Mouse (Mus musculus): ENCODE data around the gene Fndc8. TPM values are rescaled to one million over a fixed set of nuclear protein-coding genes. Genes with fewer than 3 reads are reported as not detected.

Fndc8 gene
- not detected for total RNA-seq (2021)

DNA sequence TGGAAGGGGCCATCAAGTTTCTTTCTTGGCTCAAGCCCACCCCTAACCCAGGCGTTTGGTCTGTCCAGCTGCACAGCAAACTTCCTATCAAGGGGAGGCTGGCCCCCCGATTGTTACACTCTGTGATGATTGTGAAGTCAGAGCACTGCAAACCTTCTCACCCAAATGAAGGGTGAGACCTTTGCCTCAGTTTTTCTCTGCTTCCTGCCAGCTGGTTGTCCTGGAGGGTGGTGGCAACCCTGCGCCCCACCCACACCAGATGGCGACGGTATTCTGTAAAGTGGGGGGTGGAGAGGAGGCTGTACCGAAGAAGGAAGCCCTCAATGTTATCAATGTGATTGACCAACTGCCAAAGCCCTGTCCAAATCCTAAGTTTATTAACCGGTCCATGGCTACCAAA, at the start of gene Fndc8:
Fndc8 (plus strand) TSS at position 189 of the 400 bp plus-strand sequence.
- no peak for DNase-seq

DNA sequence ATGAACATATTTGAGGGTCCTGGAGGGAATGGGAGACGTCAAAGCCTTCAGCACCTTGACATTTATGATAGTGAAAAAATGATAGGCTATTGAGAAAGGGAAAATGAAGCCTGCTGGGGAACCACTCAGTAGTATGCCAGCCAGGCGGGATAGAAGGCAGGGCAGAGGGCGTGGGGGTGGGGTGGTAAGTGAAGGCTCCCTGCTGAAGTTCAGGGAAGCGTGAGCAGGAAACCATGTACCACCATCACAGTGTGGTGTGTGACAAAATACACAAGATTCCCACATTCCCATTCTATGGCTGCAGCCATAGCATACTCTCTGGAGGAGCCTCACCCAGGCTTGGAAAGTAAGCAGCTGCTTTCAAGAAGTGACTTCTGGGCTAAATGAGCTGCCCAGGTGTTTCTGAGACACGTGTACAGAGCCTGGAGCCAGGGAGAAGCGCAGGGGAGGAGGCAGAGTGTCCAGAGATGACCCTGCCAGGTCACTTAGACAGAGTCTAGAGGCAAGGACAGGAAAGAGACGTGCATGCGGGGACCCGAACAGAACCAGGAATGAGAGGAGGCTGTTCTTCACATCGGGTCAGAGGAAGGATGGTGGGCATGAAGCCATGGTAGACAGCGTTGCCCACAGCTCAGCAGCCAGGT, 47.0 kb upstream of the Fndc8 start:
- DNase-seq, result no peak

DNA sequence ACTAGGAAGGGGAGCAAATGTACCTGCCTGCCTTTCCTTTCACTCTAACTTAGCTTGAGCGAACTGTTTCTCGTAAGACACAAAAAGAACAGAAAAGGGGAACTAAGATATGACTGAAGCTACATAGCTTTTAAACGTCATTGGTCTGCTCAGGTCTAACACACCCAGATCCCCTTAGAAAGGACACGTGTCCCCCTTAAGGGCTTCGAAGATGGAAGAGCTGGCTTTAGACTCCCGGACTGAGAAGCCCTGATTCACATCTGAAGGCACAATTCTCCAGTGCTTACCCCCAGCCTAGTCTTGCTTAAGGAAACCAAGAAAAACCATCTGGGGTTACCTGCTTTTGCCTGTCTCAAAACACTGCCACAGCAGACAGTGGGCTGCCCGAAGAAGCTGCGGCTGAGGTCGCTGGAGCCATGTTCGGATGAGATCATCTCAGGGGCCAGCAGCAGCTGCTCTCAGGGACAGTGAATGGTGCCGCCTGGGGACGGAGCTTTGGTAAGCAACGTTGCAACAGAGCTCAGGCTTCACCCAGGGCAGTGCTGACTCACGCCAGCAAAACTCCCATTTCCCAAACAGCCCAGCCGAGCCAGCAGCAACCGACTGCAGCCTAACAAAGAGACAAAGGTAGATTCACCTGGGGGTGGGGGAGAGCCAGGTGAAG, 46.4 kb upstream of the Fndc8 start:
- DNase-seq, result peak; percentile 52 to 53

DNA sequence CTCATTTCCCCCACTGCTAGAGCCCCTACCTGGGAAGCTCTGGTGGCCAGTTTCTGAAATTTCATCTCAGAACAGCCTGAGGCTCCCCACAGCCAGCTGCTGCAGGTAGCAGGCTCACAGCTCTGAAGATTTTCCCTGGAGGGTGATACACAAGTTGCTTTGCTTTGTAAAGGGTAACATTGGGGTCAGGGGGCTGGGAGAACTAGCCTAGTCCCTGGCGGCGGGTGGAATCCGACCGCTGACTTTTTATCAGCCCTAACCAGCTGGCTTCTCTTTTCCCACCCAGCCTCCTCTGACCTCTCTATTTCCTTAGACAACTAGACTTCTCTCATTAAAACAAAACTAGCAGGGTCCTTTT, 45.9 kb upstream of the Fndc8 start:
- no peak for DNase-seq

DNA sequence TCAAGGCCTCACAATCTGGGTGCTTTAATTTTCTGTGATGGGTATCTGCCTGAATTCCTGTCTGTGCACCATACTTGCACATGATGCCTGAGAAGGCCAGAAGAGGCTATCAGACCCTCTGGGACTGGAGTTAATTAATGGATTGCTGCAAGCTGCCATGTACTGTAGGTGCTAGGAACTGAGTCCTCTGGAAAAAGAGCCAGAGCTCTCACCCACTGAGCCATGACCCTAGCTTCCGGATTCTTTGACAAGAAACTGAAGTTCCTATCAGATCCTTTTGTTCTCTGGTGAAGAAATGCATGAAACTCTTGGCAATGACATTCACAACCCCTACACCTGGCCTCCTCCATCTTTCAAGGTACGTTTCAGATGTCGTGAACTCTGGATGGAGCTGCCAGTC, 45.0 kb upstream of the Fndc8 start:
- no peak for DNase-seq

DNA sequence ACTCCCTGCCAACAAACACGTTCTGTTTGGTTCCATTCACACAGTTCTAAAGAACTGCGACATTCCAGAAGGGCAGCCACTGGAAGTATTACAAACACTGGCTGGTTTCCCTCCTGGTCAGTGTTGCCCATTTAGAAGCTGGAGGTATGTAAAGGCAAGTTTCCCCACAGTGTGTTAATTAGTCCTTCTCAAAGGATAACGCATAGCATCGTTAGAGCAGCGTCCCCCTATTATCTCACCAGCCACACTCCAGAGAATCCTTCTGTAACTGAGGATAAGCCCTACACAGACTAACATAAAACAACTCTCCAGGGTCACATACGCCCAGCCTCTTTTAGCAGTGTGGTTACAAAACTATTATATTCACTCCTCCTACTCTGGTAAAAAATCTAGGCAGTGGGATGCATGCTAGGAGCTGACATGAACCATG, 44.3 kb upstream of the Fndc8 start:
- DNase-seq, result no peak

DNA sequence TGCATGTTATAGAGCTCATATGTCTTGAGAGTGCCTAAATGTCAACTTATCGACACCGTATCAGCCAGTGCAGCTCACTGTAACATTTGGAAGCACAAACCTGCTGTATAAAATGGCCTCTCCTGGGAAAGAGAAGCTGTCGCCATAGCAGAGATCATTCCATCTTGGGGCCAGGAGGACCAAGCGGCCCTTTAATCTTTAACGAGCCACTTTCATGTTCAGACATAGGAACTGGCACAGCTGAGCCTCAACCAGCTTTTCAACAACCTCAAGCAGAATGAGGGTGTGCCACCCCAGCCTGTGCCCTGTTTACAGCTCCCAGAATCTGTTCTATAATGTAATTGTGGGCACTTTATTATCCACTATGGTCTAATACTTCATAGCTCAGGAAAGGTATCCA, 41.7 kb upstream of the Fndc8 start:
- DNase-seq, result no peak

DNA sequence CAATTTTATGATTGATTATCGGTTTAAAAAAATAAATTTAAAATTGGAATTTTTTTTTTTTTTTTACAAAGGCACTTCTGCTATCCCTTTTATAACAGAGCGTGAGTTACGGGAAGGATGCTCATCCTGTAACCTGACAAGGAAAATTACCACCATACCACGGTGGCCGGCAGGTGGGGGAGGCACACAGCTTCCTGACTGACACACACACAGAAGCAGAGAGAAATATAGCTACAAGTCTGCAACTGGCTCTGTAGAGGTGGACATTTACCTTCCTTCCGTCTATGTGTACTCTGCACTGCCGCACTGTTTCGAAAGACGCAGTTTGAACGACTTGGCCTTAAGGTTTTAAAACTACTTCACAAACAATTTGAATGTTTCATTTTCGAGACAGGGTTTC, 39.8 kb upstream of the Fndc8 start:
- DNase-seq, result no peak

DNA sequence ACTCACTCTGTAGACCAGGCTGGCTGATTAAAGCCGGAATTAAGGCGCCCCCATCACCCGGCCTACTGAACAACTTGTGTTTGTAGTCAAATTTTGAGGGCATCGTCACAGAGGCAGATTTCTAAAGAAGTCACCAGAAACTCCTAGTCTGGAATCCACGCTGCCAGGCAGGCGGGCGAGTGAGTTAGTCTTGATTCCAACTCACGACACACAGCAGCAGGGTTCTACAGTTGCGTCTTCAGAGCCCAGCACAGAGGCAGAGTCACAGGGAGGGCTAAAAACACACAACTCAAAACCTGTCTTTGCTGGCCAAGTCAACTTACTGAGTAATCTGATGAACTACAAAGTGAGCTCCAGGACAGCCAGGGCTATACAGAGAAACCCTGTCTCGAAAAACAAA, 39.4 kb upstream of the Fndc8 start:
- no peak for DNase-seq

DNA sequence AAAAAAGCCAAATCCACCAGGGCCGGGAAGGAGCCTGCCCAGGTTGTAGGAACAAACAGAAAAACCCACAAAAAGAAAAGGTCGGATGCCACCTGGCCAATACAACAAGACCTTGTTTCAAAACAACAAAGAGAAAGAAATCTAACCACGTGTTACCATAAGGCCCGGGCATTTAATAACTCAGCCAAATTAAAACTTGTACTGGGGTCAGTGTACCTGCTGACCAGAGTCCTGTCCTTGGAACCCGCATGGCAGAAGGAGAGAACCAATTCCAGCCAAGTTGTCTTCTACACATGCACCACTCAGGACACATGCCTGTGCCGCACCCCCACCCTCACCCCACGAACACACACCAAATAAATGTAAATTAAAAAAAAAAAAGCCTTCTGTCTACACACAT, 39.0 kb upstream of the Fndc8 start:
- DNase-seq, result no peak

DNA sequence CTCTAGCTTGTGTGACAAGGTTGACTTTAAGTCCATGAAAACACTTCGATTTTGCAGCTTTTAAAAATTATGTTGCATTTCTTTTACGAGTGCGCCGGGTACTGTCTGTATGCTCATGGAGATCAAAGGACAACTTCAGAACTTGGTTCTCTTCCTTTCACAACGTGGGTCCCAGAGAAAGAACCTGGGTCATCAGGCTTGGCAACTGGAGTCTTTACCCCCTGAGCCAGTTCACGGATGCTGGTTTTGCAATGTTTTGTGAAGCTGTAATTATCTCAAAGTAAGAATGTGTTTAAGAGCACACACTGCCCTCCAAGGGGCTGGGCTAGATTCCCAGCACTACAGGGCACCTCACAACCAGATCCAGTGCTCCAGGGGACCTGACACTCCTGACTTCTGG, 37.8 kb upstream of the Fndc8 start:
- DNase-seq, result no peak

DNA sequence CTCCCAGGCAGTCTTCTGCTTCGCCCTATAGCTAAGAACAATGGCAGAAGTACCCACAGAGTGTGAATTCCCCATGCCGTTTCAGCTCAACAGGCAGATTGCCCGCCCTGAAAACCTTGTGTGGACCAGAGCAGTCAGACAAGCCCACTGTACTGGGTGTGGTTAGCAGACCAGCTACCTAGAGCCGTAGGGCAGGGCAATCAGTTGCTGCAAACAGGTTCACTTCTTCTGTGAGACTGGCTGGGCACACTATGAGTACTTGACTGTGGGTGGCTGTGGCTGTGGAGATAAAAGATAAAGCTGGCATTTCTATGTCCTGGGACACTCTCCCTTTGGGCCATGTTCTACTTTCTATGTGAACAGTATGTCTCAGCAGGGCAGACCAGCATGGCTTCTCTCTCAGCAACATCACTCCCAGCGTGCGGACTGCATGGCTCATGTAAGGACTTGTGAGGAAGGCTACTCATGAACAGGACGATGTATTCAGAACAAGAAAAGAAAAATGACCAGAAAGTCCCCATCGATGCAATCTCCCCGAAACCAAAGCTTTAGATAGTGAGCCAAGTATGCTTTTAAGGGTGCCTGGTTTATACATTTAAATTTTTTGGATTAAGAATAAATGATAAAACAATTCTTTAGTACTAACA, 36.5 kb upstream of the Fndc8 start:
- no peak for DNase-seq

DNA sequence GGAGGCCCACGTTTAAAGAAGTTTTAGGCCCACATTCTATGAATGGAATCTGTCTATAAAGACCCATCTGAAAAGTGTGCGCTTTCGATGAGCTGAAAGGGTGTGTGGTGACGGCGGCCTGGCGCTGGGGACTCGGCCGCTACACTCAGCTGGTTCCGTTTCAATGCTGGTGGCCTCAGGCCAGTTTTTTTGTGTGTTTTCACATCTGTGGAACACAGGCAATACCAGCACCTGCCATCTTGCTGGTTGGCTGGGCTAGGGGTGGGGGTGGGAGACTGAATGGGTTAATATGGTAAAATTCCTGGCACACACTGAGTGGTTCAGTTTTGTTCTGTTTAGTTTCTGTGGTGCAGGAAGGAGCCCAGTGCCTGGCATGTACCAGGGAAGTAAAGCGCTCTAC, 35.9 kb upstream of the Fndc8 start:
- DNase-seq, result no peak

DNA sequence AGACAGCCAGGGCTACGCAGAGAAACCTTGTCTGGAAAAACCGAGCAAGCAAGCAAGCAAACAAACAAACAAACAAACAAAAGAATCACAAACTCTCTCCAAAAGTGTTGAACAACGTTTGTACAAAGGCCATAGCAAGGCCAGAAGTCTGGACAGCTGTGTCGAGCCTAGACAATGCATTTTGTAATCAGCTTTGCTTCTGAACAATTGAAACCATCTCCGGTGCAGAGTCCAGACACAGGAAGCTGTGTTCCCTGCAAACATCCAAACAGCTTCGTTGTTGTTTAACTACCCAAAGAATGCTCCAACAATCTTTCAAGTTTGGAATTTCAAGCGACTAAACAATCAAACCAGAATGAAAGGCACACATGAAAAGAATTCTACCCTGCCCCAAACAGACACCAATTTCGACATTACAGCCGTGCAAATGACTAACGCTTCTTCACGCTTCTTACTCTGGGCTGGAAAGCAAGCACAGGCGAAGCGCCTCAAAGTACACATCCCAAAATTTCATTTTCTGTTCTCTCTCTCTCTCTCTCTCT, 34.5 kb upstream of the Fndc8 start:
- no peak for DNase-seq

DNA sequence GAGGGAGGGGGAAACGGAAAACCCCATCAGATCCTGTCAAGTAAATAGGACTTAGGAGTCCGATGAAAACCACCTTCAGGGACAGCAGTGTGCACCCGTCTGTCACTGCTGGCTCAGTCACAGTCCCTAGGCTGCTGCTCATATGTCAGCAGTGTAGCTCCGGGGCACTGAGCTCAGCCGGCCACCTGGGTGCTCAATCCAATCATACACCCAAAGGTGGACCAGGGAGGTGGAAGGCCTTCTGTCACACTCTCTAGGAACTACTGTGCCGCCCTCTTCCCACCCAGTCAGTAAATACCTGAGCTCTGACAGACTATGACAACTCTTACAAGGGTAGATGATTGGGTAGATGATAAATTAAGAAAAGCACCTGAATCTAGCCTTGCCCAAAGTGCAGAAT, 31.2 kb upstream of the Fndc8 start:
- no peak for DNase-seq

DNA sequence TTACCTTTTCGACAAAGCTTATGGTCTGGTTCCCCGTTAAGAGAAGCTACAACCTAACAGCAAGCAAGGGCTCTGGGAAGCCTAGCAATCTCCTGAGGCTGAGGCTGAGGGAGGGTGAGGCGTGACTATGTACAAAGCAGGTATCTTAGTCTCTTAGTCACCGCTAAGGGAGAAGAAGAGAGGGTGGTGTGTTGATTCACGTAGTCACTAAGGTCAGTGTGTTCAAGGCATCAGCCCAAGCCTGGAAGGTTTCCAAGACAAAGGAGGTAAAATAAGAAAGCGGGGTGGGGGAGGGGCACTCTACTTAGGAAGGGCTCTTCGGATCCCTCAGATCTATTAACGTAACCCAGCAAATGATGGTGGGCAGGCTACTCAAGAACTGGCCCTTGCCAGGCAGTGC, 30.4 kb upstream of the Fndc8 start:
- DNase-seq, result no peak

DNA sequence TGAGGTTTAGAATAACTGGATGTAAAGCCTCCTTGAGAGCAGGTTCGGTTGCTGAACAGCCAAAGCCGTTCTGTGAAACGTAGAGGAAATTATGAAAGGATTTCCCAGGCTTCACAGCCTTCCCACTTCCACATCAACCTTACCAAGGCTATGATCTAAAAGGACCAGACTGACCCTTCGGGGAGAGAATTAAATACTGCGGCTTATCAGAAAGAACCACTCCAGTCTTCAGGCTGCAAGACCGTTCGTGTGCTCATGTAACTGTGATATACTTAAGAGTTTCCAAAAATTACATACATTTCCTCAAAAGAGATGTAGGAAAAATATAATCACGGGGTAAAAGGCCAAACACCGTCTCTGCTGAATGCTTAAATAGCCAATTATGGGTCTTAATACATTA, 29.3 kb upstream of the Fndc8 start:
- DNase-seq, result no peak

DNA sequence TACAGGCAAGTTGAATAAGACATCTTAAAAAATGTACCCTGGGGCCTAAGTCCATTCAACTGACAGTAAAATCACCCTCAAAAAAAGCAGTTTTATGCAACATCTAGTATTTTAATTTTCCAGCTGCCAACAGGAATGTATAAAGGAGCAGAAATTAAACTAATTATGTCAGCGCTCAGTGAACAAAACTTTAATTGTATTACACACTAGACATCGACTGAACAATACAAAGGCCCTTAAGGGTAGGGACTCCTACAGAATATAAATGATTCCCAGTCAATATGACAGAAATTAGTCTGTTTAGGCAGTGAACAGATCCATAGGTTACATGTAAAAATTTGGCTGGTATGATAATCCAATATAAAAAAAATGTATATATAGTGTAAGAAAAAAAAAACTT, 28.9 kb upstream of the Fndc8 start:
- no peak for DNase-seq

DNA sequence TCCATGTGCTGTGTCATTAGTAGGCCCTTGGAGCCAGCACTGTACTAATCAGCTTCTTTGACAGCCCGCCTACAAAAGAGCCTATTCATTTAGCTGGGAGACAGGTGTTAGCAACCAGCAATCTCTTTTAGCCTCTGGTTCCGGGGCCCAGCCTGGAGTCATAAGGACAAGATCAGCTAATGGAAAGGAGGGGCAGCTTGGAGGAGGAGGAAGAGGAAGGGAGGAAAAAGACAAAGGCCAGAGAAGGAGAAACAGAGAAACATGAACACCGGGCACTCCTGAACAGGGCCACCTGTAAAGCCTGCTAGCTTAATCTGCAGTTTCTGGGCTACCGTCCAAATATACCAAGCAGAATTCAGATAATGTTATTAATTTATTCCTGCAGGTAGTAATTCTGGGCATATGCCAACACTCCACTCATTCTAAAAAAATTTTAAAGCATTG, 28.4 kb upstream of the Fndc8 start:
- no peak for DNase-seq

DNA sequence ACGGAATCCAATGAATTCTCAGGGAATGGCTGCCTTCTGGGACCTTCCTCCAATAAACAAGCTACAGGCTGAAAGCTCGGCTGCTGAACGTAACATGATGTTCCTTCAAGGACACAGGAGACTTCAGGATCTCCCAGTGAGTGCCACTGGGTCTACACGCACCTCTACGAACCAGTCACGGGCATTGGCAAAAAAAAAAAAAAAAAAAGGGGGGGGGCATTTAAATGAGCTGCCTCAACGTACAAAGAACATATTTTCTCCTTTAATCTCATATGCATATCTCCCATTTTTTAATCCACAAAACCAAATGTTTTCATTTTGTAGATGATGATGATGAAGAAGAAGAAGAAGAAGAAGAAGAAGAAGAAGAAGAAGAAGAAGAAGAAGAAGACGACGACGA, 26.0 kb upstream of the Fndc8 start:
- no peak for DNase-seq

DNA sequence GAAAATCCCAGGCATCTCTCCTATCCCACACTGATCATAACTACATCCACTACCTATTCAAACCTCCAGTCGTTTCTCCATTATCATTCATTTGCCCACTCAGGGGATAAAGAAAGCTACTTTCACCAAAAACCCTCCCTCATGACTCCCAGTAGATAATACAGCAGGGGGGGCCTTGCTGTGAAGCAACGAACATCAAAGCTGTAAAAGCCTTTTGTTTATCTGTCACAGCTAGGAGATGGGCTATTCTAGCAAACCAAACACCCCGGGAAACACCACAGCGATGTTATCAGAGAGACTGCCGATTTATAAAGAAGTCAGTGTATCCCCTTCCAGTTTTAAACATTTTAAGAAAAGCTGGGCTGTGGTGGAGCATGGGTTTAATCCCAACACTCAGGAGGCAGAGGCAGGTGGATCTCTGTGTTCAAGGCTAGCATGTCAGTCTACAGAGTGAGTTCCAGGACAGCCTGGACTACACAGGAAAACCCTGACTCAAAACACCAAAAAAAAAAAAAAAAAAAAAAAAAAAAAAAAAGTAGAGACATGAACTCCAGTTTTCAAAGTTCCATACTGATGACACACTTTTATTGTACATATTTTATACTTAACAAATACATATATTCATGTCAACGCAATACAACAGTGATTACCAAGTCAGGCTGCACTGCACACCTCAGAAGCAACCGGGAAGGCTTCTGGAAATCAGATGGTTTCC, 24.9 kb upstream of the Fndc8 start:
- DNase-seq, result no peak

DNA sequence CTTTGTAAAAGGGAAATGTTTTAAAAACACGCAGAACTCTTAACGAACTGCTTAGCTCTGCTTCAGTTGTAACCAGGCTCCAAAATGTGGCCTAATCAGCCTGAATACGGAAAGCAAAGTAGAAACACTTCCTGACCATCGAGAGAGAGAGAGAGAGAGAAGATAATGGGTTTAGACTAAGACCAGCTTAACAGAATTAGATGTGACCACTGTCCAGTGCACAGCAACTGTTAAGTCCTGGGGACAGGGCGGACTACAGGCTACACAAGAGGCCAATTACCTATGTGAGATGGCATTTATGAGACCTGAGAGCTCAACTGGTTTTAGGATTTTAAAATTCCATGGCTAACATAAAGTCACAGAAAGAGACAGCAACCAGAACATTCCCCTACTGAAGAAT, 24.0 kb upstream of the Fndc8 start:
- no peak for DNase-seq

DNA sequence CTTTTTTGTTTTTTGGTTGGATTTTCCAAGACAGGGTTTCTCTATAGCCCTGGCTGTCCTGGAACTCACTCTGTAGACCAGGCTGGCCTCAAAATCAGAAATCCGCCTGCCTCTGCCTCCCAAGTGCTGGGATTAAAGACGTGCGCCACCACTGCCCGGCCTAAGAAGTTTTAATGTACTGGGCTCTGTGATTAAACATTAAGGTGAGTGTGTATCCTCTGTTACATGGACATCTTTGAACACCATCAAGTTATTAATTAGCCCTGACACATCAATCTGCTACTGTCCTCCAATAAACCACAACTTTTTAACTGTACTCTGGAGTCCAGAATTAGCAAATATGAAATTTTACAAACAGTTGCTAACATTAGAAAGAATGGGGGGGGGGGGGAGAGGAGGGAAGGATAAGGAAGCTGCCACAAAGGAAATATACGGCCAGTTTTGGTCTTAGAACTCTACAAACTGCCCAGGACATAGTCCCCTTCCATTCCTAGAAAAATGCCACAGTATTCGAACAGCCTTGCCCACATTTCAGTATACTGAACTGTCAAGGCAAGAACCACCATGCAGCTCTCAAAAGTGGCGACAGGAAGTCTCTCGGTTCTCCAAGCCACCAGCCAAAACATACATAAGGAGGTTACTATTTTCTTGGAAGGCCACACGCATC, 22.3 kb upstream of the Fndc8 start:
- DNase-seq, result no peak

All from layer of hippocampus, postnatal 36 days (tissue).